Mouse (Mus musculus) hematopoietic stem cell, adult 5-6 weeks (primary cell): ENCODE measurements around the gene Bace1. TPM values are rescaled to one million over a fixed set of nuclear protein-coding genes. Genes with fewer than 3 reads are reported as not detected.
A peak's percentile ranks its signal among the peaks of the same experiment; 100 is the strongest.

Experiments
- ATAC-seq, 2 experiments: fragments of 125-278 bp in 1 of 2; replicated peaks in 1 of 2; 2 replicates each; pipeline ENCODE4 v1.8.0; 2016 to 2017; ENCODE audit warnings: inconsistent platforms in 2 of 2, mild to moderate bottlenecking in 2 of 2, moderate number of reproducible peaks in 2 of 2, low read depth in 1 of 2, moderate TSS enrichment in 1 of 2; ENCODE audit not compliant: low FRiP score in 2 of 2, poor library complexity in 2 of 2, severe bottlenecking in 2 of 2, insufficient read depth in 1 of 2, low TSS enrichment in 1 of 2
- total RNA-seq: library from RNA; stranded (forward); fragments of 172-1452, 232-1000 nt; gene quantifications from 2 replicates; pipeline ENCODE4 v1.2.3, GENCODE M21; 2017

Bace1 gene
- 7.3 and 11.0 TPM in 2 replicates for total RNA-seq

- 0 out of 4 replicates have a peak, but pooled peaks of 1 of the 2 experiments have one; percentile 23 for ATAC-seq
These were observed at the start of gene Bace1 for GRCm38 (mm10) chr9:45838434-45839138. Gene Bace1, plus strand, starts transcription at chr9:45838580.

DNA sequence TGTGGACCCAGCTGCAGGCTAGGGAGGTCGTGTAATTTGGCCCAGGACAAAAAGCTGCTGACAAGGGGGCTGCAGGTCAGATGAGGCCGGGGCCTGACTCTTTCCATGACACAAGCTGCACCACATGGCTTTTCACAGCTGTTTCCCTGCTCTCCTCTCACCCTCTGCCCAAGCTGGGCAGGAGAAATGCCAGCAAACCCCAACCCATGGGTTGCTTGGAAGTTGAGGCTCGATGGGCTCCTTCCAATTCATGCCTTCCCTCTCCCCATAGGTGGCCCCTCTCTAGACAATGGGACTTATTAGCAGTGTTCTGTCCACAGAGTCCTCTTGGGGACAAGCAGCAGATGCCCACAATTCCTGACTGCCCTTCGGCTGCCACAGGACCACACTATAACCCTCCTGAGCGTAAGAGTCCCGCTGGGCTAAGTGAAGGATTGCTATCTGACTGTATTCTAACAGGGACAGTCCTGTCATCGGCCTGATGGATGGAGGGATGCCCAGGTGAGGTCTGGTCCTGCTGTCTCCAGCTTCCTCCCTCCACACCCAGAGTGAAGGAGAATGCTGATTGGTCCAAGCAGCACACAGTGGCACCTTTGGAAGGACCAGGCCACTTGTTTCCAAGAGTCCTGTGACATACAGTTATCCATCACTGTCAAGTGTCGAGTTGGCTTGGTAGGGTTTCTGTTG is 46.8 kb upstream of the Bace1 start:
- no peak for ATAC-seq

- ATAC-seq = no peak
These were observed 46.1 kb upstream of the Bace1 start for GRCm38 (mm10) chr9:45792235-45792634.

- ATAC-seq = no peak
These were observed 44.7 kb upstream of the Bace1 start for GRCm38 (mm10) chr9:45793697-45794096.

- no peak for ATAC-seq
These were observed 42.7 kb upstream of the Bace1 start for GRCm38 (mm10) chr9:45795722-45796121.

GRCm38 (mm10) chr9:45797271-45797670 is 41.1 kb upstream of the Bace1 start:
- no peak for ATAC-seq

GRCm38 (mm10) chr9:45798467-45799164 is 39.8 kb upstream of the Bace1 start:
- ATAC-seq = peak; percentile 76 to 83; a peak in 3 of 4 replicates

DNA sequence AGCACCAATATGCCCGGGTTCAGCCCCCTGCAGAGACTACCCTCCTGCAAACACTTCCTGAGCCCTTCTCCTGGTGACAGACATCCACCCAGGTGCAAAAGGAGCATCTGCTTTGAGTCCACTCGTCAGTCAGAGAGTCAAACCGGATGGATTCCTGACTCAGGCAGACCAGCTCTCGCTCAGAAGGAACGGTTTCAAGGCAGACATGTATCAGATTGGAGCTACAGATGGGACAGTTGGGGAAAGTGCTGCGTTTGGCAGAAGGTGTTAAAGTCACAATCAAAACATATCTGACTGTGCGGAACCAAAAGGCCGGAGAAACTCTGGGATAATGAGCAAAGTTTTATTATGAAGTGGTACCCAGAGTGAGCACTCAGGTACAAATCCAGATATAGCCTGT is 39.0 kb upstream of the Bace1 start:
- no peak for ATAC-seq

DNA sequence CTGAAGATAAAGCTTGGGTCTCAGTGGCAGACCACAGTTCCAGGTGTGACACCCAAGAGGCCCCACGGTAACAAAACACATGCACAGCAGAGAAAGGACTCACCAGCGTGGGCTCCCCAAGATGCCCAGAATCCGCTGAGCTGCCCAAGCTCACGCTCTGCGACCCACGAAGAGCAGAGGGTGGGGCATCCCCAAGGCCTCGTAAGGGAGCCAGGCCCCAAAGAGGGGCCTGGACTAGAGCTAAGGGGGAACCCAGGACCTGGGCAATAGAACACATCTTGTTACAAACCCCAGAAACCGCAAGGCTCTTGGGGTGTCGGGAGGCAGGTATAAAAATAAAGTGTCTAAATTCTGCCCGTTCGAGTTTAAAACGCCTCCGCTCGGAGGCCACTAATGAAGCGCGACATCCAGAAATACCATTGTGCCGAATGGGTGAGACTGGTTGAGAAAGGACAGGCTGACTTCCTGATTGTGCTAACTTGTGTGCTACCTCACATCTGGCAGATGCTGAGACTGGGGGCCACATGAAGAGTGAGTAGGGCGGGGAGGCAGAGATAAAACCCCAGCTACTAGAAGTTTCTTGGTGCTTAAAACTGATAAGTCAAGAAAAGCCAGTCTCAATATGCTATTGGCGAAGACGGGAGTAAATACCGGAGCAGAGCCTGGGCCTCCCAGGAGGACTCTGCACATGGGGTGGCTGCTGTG is 35.2 kb upstream of the Bace1 start:
- no peak; a peak in 1 of 4 replicates for ATAC-seq

- ATAC-seq = no peak
These were observed 31.5 kb upstream of the Bace1 start for GRCm38 (mm10) chr9:45806847-45807246.

GRCm38 (mm10) chr9:45807337-45807736 is 31.0 kb upstream of the Bace1 start:
- no peak for ATAC-seq

DNA sequence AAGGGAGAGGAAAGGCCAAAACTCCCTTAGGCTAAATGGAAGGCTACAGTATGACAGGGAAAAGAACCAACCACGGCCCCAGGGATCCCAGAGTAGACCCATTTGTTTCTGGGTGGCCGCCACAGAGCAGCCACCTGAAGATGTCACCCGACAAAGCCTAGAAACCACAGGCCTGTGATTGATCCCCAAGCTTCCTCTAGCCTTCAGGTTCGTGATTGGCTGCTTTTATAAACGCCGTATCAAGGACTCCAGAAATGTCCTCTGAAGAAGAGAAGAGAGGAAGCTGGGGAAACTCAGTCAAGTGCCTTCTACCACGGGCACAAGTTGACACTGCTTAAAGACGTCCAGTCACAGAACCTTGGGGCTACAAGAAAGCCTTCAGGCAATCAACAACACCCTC is 30.6 kb upstream of the Bace1 start:
- no peak for ATAC-seq

DNA sequence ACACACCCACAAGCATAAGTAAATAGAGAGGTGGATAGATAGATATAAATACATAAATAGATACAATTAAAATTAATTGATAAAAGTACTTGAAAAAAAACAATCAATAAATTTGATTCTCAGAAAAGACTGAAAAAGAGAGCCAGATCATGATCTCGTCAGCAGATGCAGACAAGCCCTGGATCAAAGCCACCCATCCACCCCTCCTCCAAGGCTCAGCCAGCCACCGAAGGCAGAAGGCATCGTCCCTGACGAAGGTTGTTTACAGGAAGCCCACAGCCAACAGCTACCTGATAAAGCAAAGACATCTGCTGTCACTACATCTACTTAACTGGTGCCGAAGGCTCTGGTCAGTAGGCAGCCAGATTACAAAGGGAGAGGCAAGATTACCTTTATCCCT is 26.4 kb upstream of the Bace1 start:
- ATAC-seq = no peak

- no peak for ATAC-seq
These were observed 23.3 kb upstream of the Bace1 start for GRCm38 (mm10) chr9:45815113-45815512.

GRCm38 (mm10) chr9:45815525-45815924 is 22.9 kb upstream of the Bace1 start:
- peak; percentile 46 to 58 for ATAC-seq

DNA sequence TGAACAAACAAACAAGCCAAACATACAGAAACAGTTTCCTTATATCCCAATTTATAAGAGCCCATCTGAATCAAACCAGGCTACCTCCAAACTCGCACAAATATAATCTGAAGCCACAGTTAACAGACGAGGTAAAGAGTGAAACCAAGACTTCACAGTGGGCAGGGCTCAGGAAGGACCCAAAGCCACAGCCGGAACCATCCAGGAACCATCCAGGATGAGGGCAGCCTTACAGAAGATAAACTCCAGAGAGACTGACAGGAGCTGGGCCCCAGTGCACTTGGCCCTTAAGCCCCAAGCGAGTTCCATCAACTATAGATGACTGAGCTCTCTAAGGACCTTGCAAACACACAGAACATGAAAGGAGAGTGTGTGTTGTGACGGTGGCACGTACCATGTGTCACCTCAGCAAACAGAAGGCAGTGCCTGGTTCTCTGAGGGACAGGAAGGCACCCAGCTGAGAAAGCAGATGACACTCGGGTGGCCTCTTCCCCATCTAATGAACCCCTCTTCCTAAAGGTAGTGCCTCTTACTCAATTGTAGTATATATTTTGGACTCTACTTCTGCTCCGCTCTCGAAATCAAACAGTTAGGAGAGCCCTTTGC is 19.9 kb upstream of the Bace1 start:
- ATAC-seq = peak; percentile 76 to 80

- peak in 1 of 2 experiments; percentile 30; a peak in 2 of 4 replicates for ATAC-seq
These were observed 10.6 kb upstream of the Bace1 start for GRCm38 (mm10) chr9:45827663-45828290.
